Mouse (Mus musculus) liver, embryonic 14.5 days (tissue): ENCODE data around the gene Car15. TPM values are rescaled to one million over a fixed set of nuclear protein-coding genes. Genes with fewer than 3 reads are reported as not detected.

Experiments used
- ATAC-seq: fragments of 200-750 bp; cut with Nextera tagmentation; 2 replicates; pipeline ENCODE4 v1.8.0; 2017; ENCODE audit warnings: moderate number of reproducible peaks, mild to moderate bottlenecking, moderate library complexity; ENCODE audit not compliant: insufficient read depth
- DNase-seq, 3 experiments: peaks; one replicate each; pipeline ENCODE4 v3.0.0-alpha.2; 2012 to 2013; ENCODE audit warnings: low read depth in 3 of 3, low spot score in 3 of 3
- H3K27ac ChIP-seq: fragments of 300-500 bp; sonication (generic); 2 replicates; pipeline ENCODE4 v1.5.1; 2014; ENCODE audit warnings: moderate library complexity, mild to moderate bottlenecking, control low read depth, inconsistent platforms
- H3K27me3 ChIP-seq: fragments of 300-500 bp; sonication (generic); 2 replicates; pipeline ENCODE4 v1.6.1; 2014; ENCODE audit warnings: mild to moderate bottlenecking, low read length, moderate library complexity; ENCODE audit not compliant: control insufficient read depth, insufficient read depth
- H3K36me3 ChIP-seq: fragments of 300-500 bp; sonication (generic); replicated peaks from 2 replicates; pipeline ENCODE4 v1.6.1; 2014; ENCODE audit warnings: low read depth; ENCODE audit not compliant: control insufficient read depth, insufficient read depth
- H3K4me1 ChIP-seq, 2 experiments: fragments of 200-500 bp in 1 of 2; fragments of 300-500 bp in 1 of 2; sonication (generic) in 1 of 2; replicated peaks; 2 replicates each; pipeline ENCODE4 v1.6.1; 2012 to 2014; ENCODE audit warnings: antibody characterized with exemption in 1 of 2, inconsistent platforms in 1 of 2, low read length in 1 of 2; ENCODE audit not compliant: control insufficient read depth in 2 of 2, insufficient read depth in 2 of 2
- H3K4me2 ChIP-seq: fragments of 300-500 bp; sonication (generic); 2 replicates; pipeline ENCODE4 v1.6.1; 2014; ENCODE audit warnings: low read depth, mild to moderate bottlenecking, control low read depth, moderate library complexity
- H3K4me3 ChIP-seq, 2 experiments: fragments of 200-500 bp in 1 of 2; fragments of 300-500 bp in 1 of 2; sonication (generic) in 1 of 2; 2 replicates each; pipeline ENCODE4 v1.5.1; 2012 to 2014; ENCODE audit warnings: low read depth in 2 of 2, low read length in 2 of 2, mild to moderate bottlenecking in 2 of 2, control low read depth in 1 of 2, inconsistent platforms in 1 of 2, moderate library complexity in 1 of 2; ENCODE audit not compliant: insufficient read depth in 1 of 2
- H3K9ac ChIP-seq: fragments of 300-500 bp; sonication (generic); replicated peaks from 2 replicates; pipeline ENCODE4 v1.6.1; 2014; ENCODE audit warnings: mild to moderate bottlenecking, control low read depth, moderate library complexity
- H3K9me3 ChIP-seq: fragments of 300-500 bp; sonication (generic); 2 replicates; pipeline ENCODE4 v1.6.1; 2016; ENCODE audit warnings: low read length, mixed read lengths; ENCODE audit not compliant: control insufficient read depth
- CTCF ChIP-seq: IDR thresholded peaks from 2 replicates; pipeline ENCODE4 v1.5.1; 2016; ENCODE audit warnings: antibody characterized with exemption, low read depth, control low read depth
- EP300 ChIP-seq: IDR thresholded peaks from 2 replicates; pipeline ENCODE4 v1.6.1; 2016; ENCODE audit warnings: antibody characterized with exemption, low read depth
- WGBS: fragments of 180-500 bp; shearing (Covaris S2); extraction: QIAGEN DNeasy Blood & Tissue Kit; methylation state at CpG from one replicate; pipeline ENCODE4 v1.1.7; 2014; ENCODE audit not compliant: insufficient replicate concordance; 5-methylcytosine and 5-hydroxymethylcytosine counted together
- polyA plus RNA-seq, 2 experiments: library from polyadenylated mRNA; depleted of rRNA in 1 of 2; stranded (reverse) in 1 of 2; unstranded in 1 of 2; fragments of >200 nt; fragmentation: Nextera tagmentation in 1 of 2; extraction: Ambion mirVana in 1 of 2; gene quantifications; 2 replicates each; pipeline versions ENCODE4 v1.2.1 to v1.2.3; 2012 to 2014

Gene Car15
- polyA plus RNA-seq, 2 experiments = 1.3 TPM; not detected in 1

- H3K9ac ChIP-seq = no peak overlapping the region
- H3K4me1 ChIP-seq = no peaks in the 10 kb centered on the region
- no peak overlapping the region for H3K4me3 ChIP-seq
- H3K27me3 ChIP-seq = no peaks in the 10 kb centered on the region
- ATAC-seq = no peak
- H3K36me3 ChIP-seq = peaks cover 30% of the 10 kb centered on the region
- H3K4me2 ChIP-seq = no peak overlapping the region
- TF ChIP-seq EP300 = no peak
- TF ChIP-seq CTCF = peak; percentile 65
- peak in 2 of 3 experiments; percentile 13 to 15 for DNase-seq
- H3K27ac ChIP-seq = no peak overlapping the region
- no peaks in the 10 kb centered on the region for H3K9me3 ChIP-seq
These were observed 20.4 kb upstream of the Car15 start for GRCm38 (mm10) chr16:17858592-17858991.

DNA sequence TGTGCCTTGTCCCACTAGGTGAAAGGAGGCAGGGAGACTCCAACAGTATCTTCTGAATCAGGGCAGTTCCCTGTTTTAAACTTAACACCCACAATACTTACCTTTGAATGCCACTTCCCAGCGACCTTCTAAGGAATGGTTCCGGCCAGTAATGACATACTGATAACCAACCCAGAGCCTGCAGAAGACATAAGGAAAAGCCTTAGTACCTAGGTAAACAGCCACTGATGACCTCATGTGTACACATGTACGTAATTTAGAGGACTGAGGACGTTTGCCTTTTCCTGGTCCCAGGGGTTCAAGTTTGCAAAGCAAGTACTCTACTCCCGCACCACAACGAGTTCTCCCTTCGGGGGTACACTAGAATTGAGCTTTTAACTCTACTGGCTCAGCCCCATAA is 19.0 kb upstream of the Car15 start:
- ATAC-seq = no peak
- peaks cover 34% of the 10 kb centered on the region for H3K36me3 ChIP-seq
- WGBS = 76% methylated on average over 7 of the region's 7 CpGs

DNA sequence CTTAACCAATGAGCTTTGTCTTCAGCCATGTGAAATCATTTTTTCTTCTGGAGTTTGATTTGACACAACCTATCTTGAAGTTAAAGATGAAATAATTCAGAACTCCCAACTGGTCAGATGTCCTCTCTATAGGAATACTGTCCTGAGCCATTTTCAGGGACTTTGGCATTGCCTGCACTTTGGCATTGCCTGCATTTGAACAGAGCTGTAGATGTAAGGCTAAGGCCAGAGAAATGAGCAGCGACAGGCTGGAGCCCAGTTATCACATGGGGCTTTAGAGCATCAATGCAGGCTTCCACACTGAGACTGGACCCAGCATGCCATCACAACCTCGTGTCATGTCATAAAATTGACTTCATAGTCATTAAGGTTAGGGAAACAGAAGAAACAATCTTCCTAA is 15.1 kb upstream of the Car15 start:
- ATAC-seq = no peak
- TF ChIP-seq EP300 = no peak
- no peak for TF ChIP-seq CTCF
- DNase-seq = no peak
- Histone ChIP-seq H3K27me3 (no peaks in the 10 kb centered on the region), H3K9ac (no peak overlapping the region), H3K36me3 (peaks cover 40% of the 10 kb centered on the region), H3K27ac (no peak overlapping the region), H3K4me3 (no peak overlapping the region), H3K4me1 (no peaks in the 10 kb centered on the region), H3K9me3 (no peaks in the 10 kb centered on the region), H3K4me2 (no peak overlapping the region)
- WGBS = 83% methylated on average over 2 of the region's 2 CpGs

More for the DNA sequence above, 19.0 kb upstream of the Car15 start:
- no peaks in the 10 kb centered on the region for H3K9me3 ChIP-seq
- no peak overlapping the region for H3K4me2 ChIP-seq
- H3K9ac ChIP-seq = no peak overlapping the region
- DNase-seq = no peak
- no peak overlapping the region for H3K4me3 ChIP-seq
- TF ChIP-seq EP300 (no peak), CTCF (no peak)
- H3K27me3 ChIP-seq = no peaks in the 10 kb centered on the region
- no peak overlapping the region for H3K27ac ChIP-seq
- no peaks in the 10 kb centered on the region for H3K4me1 ChIP-seq

DNA sequence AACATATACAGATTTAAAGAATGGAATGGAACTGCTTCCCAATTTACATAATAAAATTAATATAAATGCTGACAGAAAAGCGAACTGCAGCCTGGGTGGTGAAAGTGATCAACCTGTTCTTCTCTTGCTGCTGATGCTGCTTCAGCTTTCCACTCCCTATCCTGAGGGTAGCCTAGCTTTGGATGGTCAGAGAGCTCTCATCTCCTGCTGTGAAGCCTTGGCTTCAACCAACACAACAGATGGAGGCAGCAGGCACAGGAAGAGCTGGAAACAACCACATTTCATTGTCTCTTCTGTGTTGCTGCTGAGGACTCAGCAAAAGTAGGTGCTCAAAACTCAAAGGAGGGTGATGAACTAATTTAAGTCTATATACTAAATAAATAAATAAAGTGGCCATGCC is 13.7 kb upstream of the Car15 start:
- H3K27ac ChIP-seq = no peak overlapping the region
- H3K4me2 ChIP-seq = no peak overlapping the region
- TF ChIP-seq CTCF (no peak), EP300 (no peak)
- H3K36me3 ChIP-seq = peaks cover 30% of the 10 kb centered on the region
- H3K4me3 ChIP-seq = no peak overlapping the region
- no peaks in the 10 kb centered on the region for H3K9me3 ChIP-seq
- H3K9ac ChIP-seq = no peak overlapping the region
- ATAC-seq (no peak), DNase-seq (no peak)
- no peaks in the 10 kb centered on the region for H3K27me3 ChIP-seq
- no peaks in the 10 kb centered on the region for H3K4me1 ChIP-seq
- WGBS = 71% methylated on average over 1 of the region's 1 CpGs

GRCm38 (mm10) chr16:17851331-17851730 is 13.2 kb upstream of the Car15 start:
- no peak for ATAC-seq
- Histone ChIP-seq H3K27me3 (no peaks in the 10 kb centered on the region), H3K9me3 (no peaks in the 10 kb centered on the region), H3K36me3 (peaks cover 25% of the 10 kb centered on the region), H3K27ac (no peak overlapping the region), H3K4me1 (no peaks in the 10 kb centered on the region), H3K4me2 (no peak overlapping the region), H3K4me3 (no peak overlapping the region), H3K9ac (no peak overlapping the region)
- DNase-seq = no peak
- WGBS = 81% methylated on average over 5 of the region's 5 CpGs
- TF ChIP-seq CTCF (no peak), EP300 (no peak)

- no peak for TF ChIP-seq EP300
- no peak for TF ChIP-seq CTCF
- Histone ChIP-seq H3K4me1 (no peaks in the 10 kb centered on the region), H3K9ac (no peak overlapping the region), H3K9me3 (no peaks in the 10 kb centered on the region), H3K4me3 (no peak overlapping the region), H3K27me3 (no peaks in the 10 kb centered on the region), H3K36me3 (peaks cover 25% of the 10 kb centered on the region), H3K27ac (no peak overlapping the region), H3K4me2 (no peak overlapping the region)
- DNase-seq (no peak), ATAC-seq (no peak)
- 78% methylated on average over 6 of the region's 6 CpGs for WGBS
These were observed 11.3 kb upstream of the Car15 start for GRCm38 (mm10) chr16:17849486-17849885.
